Mouse (Mus musculus): ENCODE measurements at regions not wholly inside any gene's neighbourhood (a gene's known extent, or its start where the extent isn't known, plus 50 kb on each side); places are given as distances from the start of the nearest gene placed in this dataset.

DNA sequence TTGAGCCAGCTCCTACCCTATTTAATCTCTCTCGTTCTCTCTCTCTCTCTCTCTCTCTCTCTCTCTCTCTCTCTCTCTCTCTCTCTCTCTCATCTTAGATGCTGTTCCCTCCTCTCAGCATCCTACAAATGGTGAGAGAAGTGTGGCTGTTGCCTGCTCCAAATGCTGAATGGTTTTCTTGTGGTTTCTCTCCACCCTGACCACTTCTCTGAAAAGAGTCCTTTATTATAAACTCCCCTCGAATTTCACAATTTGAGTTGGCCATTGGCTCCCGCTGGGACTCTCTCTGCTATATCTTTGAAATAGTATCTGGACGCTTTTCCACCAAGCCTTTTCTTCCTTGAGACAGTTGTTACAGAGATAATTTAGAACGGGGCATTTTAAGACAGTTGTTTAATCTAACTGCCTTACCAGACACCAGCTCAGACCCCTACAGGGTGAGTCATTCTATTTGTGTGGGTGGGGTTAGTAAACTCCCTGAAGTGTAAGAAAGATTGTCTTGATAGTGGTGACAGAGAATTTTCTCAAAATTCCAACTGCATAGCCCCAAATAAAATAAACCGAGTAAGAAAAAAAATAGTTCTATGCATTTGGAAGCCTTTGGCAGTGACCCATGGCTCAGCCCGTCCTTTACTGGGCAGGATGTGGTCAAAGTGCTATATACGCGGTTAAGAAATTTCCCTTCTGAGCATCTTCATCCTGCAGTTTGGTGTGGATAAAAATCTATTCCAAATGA lies 58.7 kb upstream of the Ado start:
- no peaks in the 10 kb centered on the region for H3K27me3 ChIP-seq (ENCODE audit: control insufficient read depth, insufficient read depth, insufficient read length)
- TF ChIP-seq CEBPB (IDR thresholded peaks at IDR 0.05; ENCODE audit: low read depth) (peak; percentile 79), USF1 (IDR thresholded peaks at IDR 0.05; ENCODE audit: low read depth) (no peak), MAX (IDR thresholded peaks at IDR 0.05) (no peak), CTCF (IDR thresholded peaks at IDR 0.05; ENCODE audit: control insufficient read depth, insufficient read depth, insufficient read length) (no peak), MYOG (IDR thresholded peaks at IDR 0.05; ENCODE audit: control insufficient read depth, extremely low read depth, insufficient read length) (no peak), FOSL1 (IDR thresholded peaks at IDR 0.05; ENCODE audit: insufficient read depth, low read length, poor library complexity, severe bottlenecking) (peak; percentile 64), MYOD1 (IDR thresholded peaks at IDR 0.05; ENCODE audit: control insufficient read depth, insufficient read length, low read depth) (no peak)

DNA sequence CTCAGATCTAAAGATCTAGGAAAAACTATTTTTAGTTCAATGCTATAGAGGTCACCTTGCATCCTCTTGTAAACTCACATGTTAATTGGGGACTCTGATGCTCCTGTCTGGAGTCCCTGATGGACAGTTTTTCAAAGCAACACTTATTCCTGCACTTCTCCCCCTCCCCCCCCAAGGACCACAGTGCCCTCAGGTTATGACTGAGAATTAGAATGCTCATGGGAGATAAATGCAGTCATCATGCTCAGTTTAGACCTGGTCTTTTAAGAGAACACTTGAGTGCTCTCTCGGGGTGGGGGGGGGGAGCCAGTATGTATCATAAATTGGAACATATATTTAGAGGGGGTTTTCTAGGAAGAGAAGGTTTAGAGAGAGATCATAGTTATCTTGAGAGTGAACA lies 58.0 kb upstream of the Ado start:
- no peak for TF ChIP-seq MAX (IDR thresholded peaks at IDR 0.05)
- no peak for TF ChIP-seq FOSL1 (IDR thresholded peaks at IDR 0.05; ENCODE audit: insufficient read depth, low read length, poor library complexity, severe bottlenecking)
- no peak for TF ChIP-seq CEBPB (IDR thresholded peaks at IDR 0.05; ENCODE audit: low read depth)
- no peak for TF ChIP-seq MYOG (IDR thresholded peaks at IDR 0.05; ENCODE audit: control insufficient read depth, extremely low read depth, insufficient read length)
- TF ChIP-seq CTCF (IDR thresholded peaks at IDR 0.05; ENCODE audit: control insufficient read depth, insufficient read depth, insufficient read length): no peak
- no peak for TF ChIP-seq MYOD1 (IDR thresholded peaks at IDR 0.05; ENCODE audit: control insufficient read depth, insufficient read length, low read depth)
- TF ChIP-seq USF1 (IDR thresholded peaks at IDR 0.05; ENCODE audit: low read depth): no peak
- Histone ChIP-seq H3K79me2 (ENCODE audit: control insufficient read depth, insufficient read depth) (no peaks in the 10 kb centered on the region), H3K36me3 (ENCODE audit: control insufficient read depth, insufficient read depth) (no peaks in the 10 kb centered on the region), H3ac (ENCODE audit: control insufficient read depth, insufficient read length, low read depth) (no peak overlapping the region), H3K4me3 (ENCODE audit: insufficient read depth, poor library complexity, severe bottlenecking) (no peak overlapping the region), H3K79me3 (ENCODE audit: low read depth) (no peaks in the 10 kb centered on the region), H3K27me3 (ENCODE audit: control insufficient read depth, insufficient read depth, insufficient read length) (no peaks in the 10 kb centered on the region)

More for the DNA sequence above, 58.7 kb upstream of the Ado start:
- no peaks in the 10 kb centered on the region for H3K36me3 ChIP-seq (ENCODE audit: control insufficient read depth, insufficient read depth)
- H3K79me2 ChIP-seq (ENCODE audit: control insufficient read depth, insufficient read depth): no peaks in the 10 kb centered on the region
- no peak overlapping the region for H3ac ChIP-seq (ENCODE audit: control insufficient read depth, insufficient read length, low read depth)
- H3K79me3 ChIP-seq (ENCODE audit: low read depth): no peaks in the 10 kb centered on the region
- no peak overlapping the region for H3K4me3 ChIP-seq (ENCODE audit: insufficient read depth, poor library complexity, severe bottlenecking)

DNA sequence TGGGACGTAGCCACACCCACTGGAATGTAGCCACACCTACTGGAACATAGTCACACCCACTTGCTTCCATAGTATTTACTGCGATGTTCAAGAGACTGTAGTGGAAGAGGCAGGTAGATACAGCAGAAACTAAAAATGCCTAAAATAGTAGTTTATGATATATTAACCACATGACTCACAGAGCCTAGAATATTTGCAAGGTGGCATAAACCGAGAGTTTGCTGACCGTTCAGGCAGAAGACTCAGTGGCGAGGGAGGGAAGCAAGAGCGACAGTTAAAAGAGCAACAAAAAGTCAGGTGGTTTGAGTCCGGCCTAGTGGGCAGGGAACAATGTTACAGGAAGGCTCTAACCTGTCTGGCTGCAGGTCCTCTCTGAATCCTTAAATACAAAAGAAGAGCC lies 50.6 kb upstream of the Ado start:
- no peaks in the 10 kb centered on the region for H3K27me3 ChIP-seq (ENCODE audit: control insufficient read depth, insufficient read depth, insufficient read length)
- H3K79me3 ChIP-seq (ENCODE audit: low read depth): no peaks in the 10 kb centered on the region
- H3K4me3 ChIP-seq (ENCODE audit: insufficient read depth, poor library complexity, severe bottlenecking): no peak overlapping the region
- H3ac ChIP-seq (ENCODE audit: control insufficient read depth, insufficient read length, low read depth): no peak overlapping the region
- H3K36me3 ChIP-seq (ENCODE audit: control insufficient read depth, insufficient read depth): no peaks in the 10 kb centered on the region
- H3K79me2 ChIP-seq (ENCODE audit: control insufficient read depth, insufficient read depth): no peaks in the 10 kb centered on the region
- no peak for TF ChIP-seq MYOG (IDR thresholded peaks at IDR 0.05; ENCODE audit: control insufficient read depth, extremely low read depth, insufficient read length)

DNA sequence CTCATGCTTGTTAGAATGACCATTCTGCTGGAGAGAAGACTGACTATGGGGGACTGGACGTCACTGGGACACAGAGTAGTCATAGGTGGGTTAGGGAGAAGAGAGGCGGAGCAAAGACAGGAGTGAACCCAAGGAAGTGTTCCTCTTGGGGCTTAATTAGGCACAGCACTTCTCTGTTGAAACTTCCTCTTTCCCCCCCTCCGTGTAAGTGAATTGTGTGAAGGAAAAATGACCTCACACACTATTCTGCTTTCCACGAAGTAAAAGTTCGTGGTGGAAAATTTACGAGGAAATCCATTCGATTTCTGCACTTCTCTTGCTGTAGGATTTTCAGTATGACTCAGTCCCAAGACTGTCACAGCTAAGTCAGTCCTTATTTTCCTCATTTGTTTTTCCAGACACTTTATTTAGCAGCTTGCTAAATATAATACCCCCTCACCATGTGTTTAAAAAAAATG lies 49.9 kb upstream of the Ado start:
- Histone ChIP-seq H3K79me2 (ENCODE audit: control insufficient read depth, insufficient read depth) (no peaks in the 10 kb centered on the region), H3K36me3 (ENCODE audit: control insufficient read depth, insufficient read depth) (no peaks in the 10 kb centered on the region), H3K27me3 (ENCODE audit: control insufficient read depth, insufficient read depth, insufficient read length) (no peaks in the 10 kb centered on the region), H3K4me3 (ENCODE audit: insufficient read depth, poor library complexity, severe bottlenecking) (no peak overlapping the region), H3ac (ENCODE audit: control insufficient read depth, insufficient read length, low read depth) (no peak overlapping the region), H3K79me3 (ENCODE audit: low read depth) (no peaks in the 10 kb centered on the region)
- TF ChIP-seq CEBPB (IDR thresholded peaks at IDR 0.05; ENCODE audit: low read depth): no peak

All from C2C12 (cell line).